Mouse (Mus musculus) hindbrain, embryonic 14.5 days (tissue): Measurements from ENCODE around the gene Shld1. TPM values are rescaled to one million over a fixed set of nuclear protein-coding genes. Genes with fewer than 3 reads are reported as not detected.

Experiments
- ATAC-seq: fragments of 200-750 bp; cut with Nextera tagmentation; 2 replicates; pipeline ENCODE4 v1.8.0; 2017; ENCODE audit warnings: moderate number of reproducible peaks, mild to moderate bottlenecking, moderate TSS enrichment, moderate library complexity; ENCODE audit not compliant: low FRiP score
- DNase-seq: peaks from one replicate; pipeline ENCODE4 v3.0.0-alpha.2; 2015; ENCODE audit warnings: low spot score
- H3K27ac ChIP-seq: fragments of 300-500 bp; sonication (generic); 2 replicates; pipeline ENCODE4 v1.5.1; 2014; ENCODE audit warnings: mild to moderate bottlenecking, moderate library complexity
- H3K27me3 ChIP-seq: fragments of 300-500 bp; sonication (generic); 2 replicates; pipeline ENCODE4 v1.6.1; 2014; ENCODE audit warnings: mild to moderate bottlenecking, low read length, mixed read lengths; ENCODE audit not compliant: control insufficient read depth, insufficient read depth
- H3K36me3 ChIP-seq: fragments of 300-500 bp; sonication (generic); replicated peaks from 2 replicates; pipeline ENCODE4 v1.6.1; 2014; ENCODE audit not compliant: control insufficient read depth, insufficient read depth
- H3K4me1 ChIP-seq: fragments of 300-500 bp; sonication (generic); replicated peaks from 2 replicates; pipeline ENCODE4 v1.6.1; 2014; ENCODE audit warnings: antibody characterized with exemption, low read length, mixed read lengths; ENCODE audit not compliant: control insufficient read depth, insufficient read depth
- H3K4me2 ChIP-seq: fragments of 300-500 bp; sonication (generic); replicated peaks from 2 replicates; pipeline ENCODE4 v1.6.1; 2014; ENCODE audit warnings: mild to moderate bottlenecking, moderate library complexity
- H3K4me3 ChIP-seq: fragments of 300-500 bp; sonication (generic); replicated peaks from 2 replicates; pipeline ENCODE4 v1.5.1; 2014; ENCODE audit warnings: mild to moderate bottlenecking, low read length
- H3K9ac ChIP-seq: fragments of 300-500 bp; sonication (generic); 2 replicates; pipeline ENCODE4 v1.6.1; 2014
- H3K9me3 ChIP-seq: fragments of 300-500 bp; sonication (generic); 2 replicates; pipeline ENCODE4 v1.6.1; 2016; ENCODE audit warnings: low read length; ENCODE audit not compliant: control insufficient read depth
- WGBS: fragments of 180-500 bp; shearing (Covaris S2); extraction: QIAGEN DNeasy Blood & Tissue Kit; methylation state at CpG from one replicate; pipeline ENCODE4 v1.1.7; 2014; 5-methylcytosine and 5-hydroxymethylcytosine counted together
- polyA plus RNA-seq: library from polyadenylated mRNA; unstranded; fragments of >200 nt; fragmentation: Nextera tagmentation; extraction: Ambion mirVana; gene quantifications from 2 replicates; pipeline ENCODE4 v1.2.1, GENCODE M21; 2014

The Shld1 gene
- polyA plus RNA-seq, 1 experiment from 2014 or later, result 21.9 TPM

- Histone ChIP-seq H3K4me1 (peaks cover 4% of the 10 kb centered on the region; the same call in 1 of the 2 replicates), H3K4me3 (no peak overlapping the region), H3K27ac (no peak overlapping the region), H3K9me3 (no peaks in the 10 kb centered on the region), H3K9ac (no peak overlapping the region), H3K4me2 (no peak overlapping the region), H3K36me3 (peaks cover 18% of the 10 kb centered on the region; the same call in 1 of the 2 replicates), H3K27me3 (no peaks in the 10 kb centered on the region)
- ATAC-seq (no peak), DNase-seq (no peak)
- WGBS, result 72% methylated on average over 4 of the region's 4 CpGs
These were observed 2.4 kb downstream of the Shld1 start for GRCm38 (mm10) chr2:132689188-132689568.

- H3K4me2 ChIP-seq, result no peak overlapping the region
- no peak overlapping the region for H3K4me3 ChIP-seq
- H3K9me3 ChIP-seq, result no peaks in the 10 kb centered on the region
- no peaks in the 10 kb centered on the region for H3K27me3 ChIP-seq
- DNase-seq (no peak), ATAC-seq (no peak)
- peaks cover 20% of the 10 kb centered on the region for H3K36me3 ChIP-seq
- H3K9ac ChIP-seq, result no peak overlapping the region
- 79% methylated on average over 15 of the region's 15 CpGs for WGBS
- H3K27ac ChIP-seq, result no peak overlapping the region
- H3K4me1 ChIP-seq, result peaks cover 4% of the 10 kb centered on the region; the same call in 1 of the 2 replicates
These were observed 3.0 kb downstream of the Shld1 start for GRCm38 (mm10) chr2:132689569-132690231.

GRCm38 (mm10) chr2:132691731-132692130 lies 5.0 kb downstream of the Shld1 start:
- DNase-seq, result no peak
- H3K9me3 ChIP-seq, result no peaks in the 10 kb centered on the region
- 87% methylated on average over 7 of the region's 7 CpGs for WGBS

GRCm38 (mm10) chr2:132692320-132692719 lies 5.6 kb downstream of the Shld1 start:
- no peak overlapping the region for H3K4me2 ChIP-seq
- peaks cover 32% of the 10 kb centered on the region for H3K36me3 ChIP-seq
- ATAC-seq (no peak), DNase-seq (no peak)
- no peak overlapping the region for H3K9ac ChIP-seq
- H3K4me1 ChIP-seq, result no peaks in the 10 kb centered on the region; the same call in 1 of the 2 replicates
- no peak overlapping the region for H3K27ac ChIP-seq
- no peaks in the 10 kb centered on the region for H3K9me3 ChIP-seq
- H3K4me3 ChIP-seq, result no peak overlapping the region
- 50% methylated on average over 1 of the region's 1 CpGs for WGBS
- no peaks in the 10 kb centered on the region for H3K27me3 ChIP-seq

More at GRCm38 (mm10) chr2:132691731-132692130, 5.0 kb downstream of the Shld1 start:
- Histone ChIP-seq H3K4me2 (no peak overlapping the region), H3K27ac (no peak overlapping the region), H3K9ac (no peak overlapping the region), H3K27me3 (no peaks in the 10 kb centered on the region), H3K36me3 (peaks cover 32% of the 10 kb centered on the region), H3K4me1 (no peaks in the 10 kb centered on the region; the same call in 1 of the 2 replicates), H3K4me3 (no peak overlapping the region)
- no peak for ATAC-seq

- Histone ChIP-seq H3K27me3 (no peaks in the 10 kb centered on the region), H3K9ac (no peak overlapping the region), H3K27ac (no peak overlapping the region), H3K4me1 (no peaks in the 10 kb centered on the region), H3K4me2 (no peak overlapping the region), H3K4me3 (no peak overlapping the region), H3K36me3 (peaks cover 38% of the 10 kb centered on the region), H3K9me3 (no peaks in the 10 kb centered on the region)
- 87% methylated on average over 3 of the region's 3 CpGs for WGBS
- ATAC-seq, result no peak
- no peak for DNase-seq
These were observed 7.2 kb downstream of the Shld1 start for GRCm38 (mm10) chr2:132693980-132694379.

- DNase-seq, result no peak
- H3K27ac ChIP-seq, result no peak overlapping the region
- no peaks in the 10 kb centered on the region for H3K9me3 ChIP-seq
- H3K36me3 ChIP-seq, result peaks cover 38% of the 10 kb centered on the region
- H3K4me1 ChIP-seq, result no peaks in the 10 kb centered on the region
- no peak overlapping the region for H3K4me2 ChIP-seq
- H3K27me3 ChIP-seq, result no peaks in the 10 kb centered on the region
- H3K4me3 ChIP-seq, result no peak overlapping the region
- no peak overlapping the region for H3K9ac ChIP-seq
- no peak for ATAC-seq
- 87% methylated on average over 9 of the region's 9 CpGs for WGBS
These were observed 8.8 kb downstream of the Shld1 start for GRCm38 (mm10) chr2:132695358-132696093.

GRCm38 (mm10) chr2:132696519-132696918 lies 9.8 kb downstream of the Shld1 start:
- WGBS, result 88% methylated on average over 5 of the region's 5 CpGs
- ATAC-seq (no peak), DNase-seq (no peak)
- H3K27ac ChIP-seq, result no peak overlapping the region
- peaks cover 31% of the 10 kb centered on the region for H3K36me3 ChIP-seq
- no peaks in the 10 kb centered on the region for H3K9me3 ChIP-seq
- H3K4me1 ChIP-seq, result no peaks in the 10 kb centered on the region
- no peak overlapping the region for H3K4me3 ChIP-seq
- H3K4me2 ChIP-seq, result no peak overlapping the region
- H3K9ac ChIP-seq, result no peak overlapping the region
- H3K27me3 ChIP-seq, result no peaks in the 10 kb centered on the region

GRCm38 (mm10) chr2:132697256-132697655 lies 10.5 kb downstream of the Shld1 start:
- Histone ChIP-seq H3K4me2 (no peak overlapping the region), H3K27me3 (no peaks in the 10 kb centered on the region), H3K9me3 (no peaks in the 10 kb centered on the region), H3K9ac (no peak overlapping the region), H3K36me3 (peaks cover 31% of the 10 kb centered on the region), H3K4me3 (no peak overlapping the region), H3K4me1 (no peaks in the 10 kb centered on the region), H3K27ac (no peak overlapping the region)
- DNase-seq, result no peak
- WGBS, result 90% methylated on average over 5 of the region's 5 CpGs
- ATAC-seq, result no peak

GRCm38 (mm10) chr2:132697695-132698094 lies 11.0 kb downstream of the Shld1 start:
- no peaks in the 10 kb centered on the region for H3K9me3 ChIP-seq
- peaks cover 31% of the 10 kb centered on the region for H3K36me3 ChIP-seq
- no peak overlapping the region for H3K9ac ChIP-seq
- DNase-seq (no peak), ATAC-seq (no peak)
- H3K4me2 ChIP-seq, result no peak overlapping the region
- H3K27me3 ChIP-seq, result no peaks in the 10 kb centered on the region
- 70% methylated on average over 7 of the region's 7 CpGs for WGBS
- no peak overlapping the region for H3K4me3 ChIP-seq
- H3K4me1 ChIP-seq, result no peaks in the 10 kb centered on the region
- H3K27ac ChIP-seq, result no peak overlapping the region
